Mouse (Mus musculus) T-helper 17 cell (primary cell): Measurements from ENCODE around the gene Camk2b.
"Not testable (repeated sequence)": the region's sequence is repeated elsewhere in the genome, so short reads cannot be mapped to it uniquely, and the experiment has no call there.

Source experiments
- in situ Hi-C, 2 experiments: fragments of 300-600 bp; cut with MboI, MseI; formaldehyde crosslinking; loops; 1 replicate in 1 of 2; 2 replicates in 1 of 2; pipeline ENCODE4 v1.15.1; 2025; ENCODE audit warnings: high pct_unique_total_duplicates in 2 of 2

The Camk2b gene

GRCm38 (mm10) chr11:6016797-6017395 lies 49.3 kb downstream of the Camk2b start:
- in situ Hi-C loops = no loop called here

- in situ Hi-C loops = no loop called here
Observed at GRCm38 (mm10) chr11:6016368-6016767, 49.8 kb downstream of the Camk2b start.

DNA sequence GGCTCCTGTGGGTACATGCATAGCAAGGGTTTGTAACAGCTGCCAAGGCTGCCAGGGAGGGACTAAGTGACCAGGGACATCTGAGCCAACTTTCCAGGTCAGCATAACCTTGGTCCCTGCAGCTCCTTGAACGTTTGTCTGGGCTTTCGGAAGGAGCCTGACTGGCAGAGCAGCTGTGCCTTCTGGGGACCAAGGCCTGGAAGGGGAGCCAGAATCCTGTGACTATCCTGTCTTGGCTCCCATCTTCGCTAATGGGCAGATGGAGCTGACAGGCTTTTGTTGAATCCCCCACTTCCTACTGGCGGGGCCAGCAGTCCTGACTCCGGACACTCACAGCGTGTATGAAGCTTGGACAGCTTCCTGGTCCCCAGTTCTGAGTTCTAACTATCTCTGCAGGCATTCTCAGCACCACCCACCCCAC lies 51.1 kb downstream of the Camk2b start:
- in situ Hi-C loops = no loop called here

- in situ Hi-C loops = no loop called here
Observed at GRCm38 (mm10) chr11:6013359-6013758, 52.8 kb downstream of the Camk2b start.

DNA sequence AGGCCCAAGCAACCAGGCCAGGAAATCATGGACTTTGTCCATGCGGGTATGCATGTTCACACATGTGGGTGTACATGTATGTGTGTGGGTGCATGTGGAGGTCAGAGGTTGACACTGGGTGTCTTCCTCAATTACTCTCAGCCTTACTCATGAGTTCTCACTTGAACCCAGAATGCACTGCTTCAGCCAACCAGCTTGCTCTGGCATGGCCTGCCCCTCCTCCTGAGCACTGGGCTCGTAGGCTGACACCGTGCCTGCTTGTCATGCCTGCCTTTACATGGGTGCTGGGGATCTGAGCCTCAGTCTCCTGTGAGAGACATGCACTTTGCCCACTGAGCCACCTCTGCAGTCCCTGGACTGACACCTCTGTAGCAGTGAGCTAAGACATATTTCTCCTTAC lies 54.3 kb downstream of the Camk2b start:
- in situ Hi-C loops = no loop called here

GRCm38 (mm10) chr11:6010751-6011482 lies 55.2 kb downstream of the Camk2b start:
- in situ Hi-C loops = not testable (repeated sequence)

- in situ Hi-C loops = not testable (repeated sequence)
Observed at GRCm38 (mm10) chr11:6007779-6008128, 58.4 kb downstream of the Camk2b start.

DNA sequence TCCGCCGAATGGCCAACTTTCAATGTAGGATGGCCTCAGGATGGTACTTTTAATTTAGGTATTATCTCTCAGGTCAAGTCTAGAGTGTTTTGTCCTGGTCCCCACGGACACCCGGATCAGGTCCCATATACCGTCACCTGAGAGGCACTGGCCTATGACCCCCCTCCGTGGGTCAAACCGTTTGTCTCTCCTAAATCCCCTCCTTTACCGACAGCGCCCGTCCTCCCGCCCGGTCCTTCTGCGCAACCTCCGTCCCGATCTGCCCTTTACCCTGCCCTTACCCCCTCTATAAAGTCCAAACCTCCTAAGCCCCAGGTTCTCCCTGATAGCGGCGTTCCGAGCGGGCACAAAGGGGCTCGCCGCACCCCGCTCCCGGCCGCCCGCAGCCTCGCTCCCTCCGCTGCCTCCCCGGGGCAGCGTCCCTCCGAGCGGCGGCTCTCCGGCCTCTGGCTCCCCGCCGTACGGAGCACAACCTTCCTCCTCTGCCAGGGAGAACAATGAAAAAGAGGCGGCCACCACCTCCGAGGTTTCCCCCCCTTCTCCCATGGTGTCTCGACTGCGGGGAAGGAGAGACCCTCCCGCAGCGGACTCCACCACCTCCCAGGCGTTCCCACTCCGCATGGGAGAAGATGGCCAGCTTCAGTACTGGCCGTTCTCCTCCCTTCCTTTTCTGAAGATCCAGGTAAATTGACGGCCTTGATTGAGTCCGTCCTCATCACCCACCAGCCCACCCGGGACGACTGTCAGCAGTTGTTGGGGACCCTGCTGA lies 59.0 kb downstream of the Camk2b start:
- in situ Hi-C loops = not testable (repeated sequence)

- in situ Hi-C loops = not testable (repeated sequence)
Observed at GRCm38 (mm10) chr11:6006351-6007009, 59.7 kb downstream of the Camk2b start.

DNA sequence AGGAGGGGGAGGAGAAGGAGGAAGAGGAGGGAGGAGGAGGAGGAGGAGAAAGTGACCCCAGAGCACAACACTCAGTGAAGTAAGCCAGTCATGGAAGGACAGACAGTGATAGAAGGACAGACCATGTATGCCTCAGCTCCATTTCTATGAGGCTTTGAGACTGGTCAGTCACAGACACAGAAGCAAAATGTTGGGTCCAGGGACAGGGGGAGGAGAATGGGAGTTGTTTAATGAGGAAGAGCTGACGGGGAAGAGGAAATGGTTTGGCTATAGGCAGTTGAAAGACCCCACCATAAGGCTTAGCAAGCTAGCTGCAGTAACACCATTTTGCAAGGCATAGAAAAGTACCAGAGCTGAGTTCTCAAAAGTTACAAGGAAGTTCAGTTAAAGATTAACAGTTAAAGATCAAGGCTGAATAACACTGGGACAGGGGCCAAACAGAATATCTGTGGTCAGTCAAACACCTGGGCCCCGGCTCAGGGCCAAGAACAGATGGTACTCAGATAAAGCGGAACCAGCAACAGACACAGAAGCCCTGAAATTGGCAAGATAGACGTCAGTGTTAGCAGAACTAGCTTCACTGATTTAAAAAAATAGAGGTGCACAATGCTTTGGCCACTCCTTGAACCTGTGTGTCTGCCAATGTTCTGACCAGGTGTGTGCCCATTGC lies 60.7 kb downstream of the Camk2b start:
- in situ Hi-C loops = not testable (repeated sequence)

- in situ Hi-C loops = no loop called here
Observed at GRCm38 (mm10) chr11:6003046-6003639, 63.0 kb downstream of the Camk2b start.

GRCm38 (mm10) chr11:6001981-6002649 lies 64.0 kb downstream of the Camk2b start:
- in situ Hi-C loops = no loop called here

DNA sequence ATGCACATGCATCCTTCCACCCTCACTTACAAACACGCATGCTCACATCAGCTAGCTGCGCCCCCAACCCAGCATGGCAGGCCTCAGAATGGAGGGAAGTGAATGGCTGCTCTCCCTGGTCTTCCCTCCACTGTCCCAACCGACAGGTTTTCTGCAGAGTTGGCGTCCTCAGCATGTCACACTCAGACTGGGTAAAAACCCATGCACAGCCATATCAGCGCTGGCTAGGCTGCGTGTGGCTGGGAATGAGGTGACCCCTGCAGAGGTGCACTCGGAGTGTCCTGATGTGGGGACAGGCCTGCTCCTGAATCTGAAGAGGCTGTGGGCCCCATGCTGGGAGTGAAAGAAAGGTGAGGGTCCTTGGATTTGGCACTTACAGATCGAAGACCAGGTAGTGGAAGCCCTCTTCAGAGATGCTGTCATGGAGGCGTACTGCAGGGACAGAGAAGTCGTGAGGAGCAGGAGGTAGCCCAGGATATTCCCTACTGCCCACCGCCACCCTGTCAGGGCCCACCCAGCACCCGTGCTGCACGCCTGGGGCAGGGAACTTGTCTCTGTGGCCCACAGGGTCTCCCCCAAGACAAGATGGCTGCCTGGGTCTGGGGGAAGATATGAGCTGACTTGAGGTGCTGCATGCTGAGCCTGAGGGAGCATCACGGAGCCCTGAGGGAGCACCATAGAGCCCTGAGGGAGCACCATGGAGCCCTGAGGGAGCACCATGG lies 65.0 kb downstream of the Camk2b start:
- in situ Hi-C loops = no loop called here

DNA sequence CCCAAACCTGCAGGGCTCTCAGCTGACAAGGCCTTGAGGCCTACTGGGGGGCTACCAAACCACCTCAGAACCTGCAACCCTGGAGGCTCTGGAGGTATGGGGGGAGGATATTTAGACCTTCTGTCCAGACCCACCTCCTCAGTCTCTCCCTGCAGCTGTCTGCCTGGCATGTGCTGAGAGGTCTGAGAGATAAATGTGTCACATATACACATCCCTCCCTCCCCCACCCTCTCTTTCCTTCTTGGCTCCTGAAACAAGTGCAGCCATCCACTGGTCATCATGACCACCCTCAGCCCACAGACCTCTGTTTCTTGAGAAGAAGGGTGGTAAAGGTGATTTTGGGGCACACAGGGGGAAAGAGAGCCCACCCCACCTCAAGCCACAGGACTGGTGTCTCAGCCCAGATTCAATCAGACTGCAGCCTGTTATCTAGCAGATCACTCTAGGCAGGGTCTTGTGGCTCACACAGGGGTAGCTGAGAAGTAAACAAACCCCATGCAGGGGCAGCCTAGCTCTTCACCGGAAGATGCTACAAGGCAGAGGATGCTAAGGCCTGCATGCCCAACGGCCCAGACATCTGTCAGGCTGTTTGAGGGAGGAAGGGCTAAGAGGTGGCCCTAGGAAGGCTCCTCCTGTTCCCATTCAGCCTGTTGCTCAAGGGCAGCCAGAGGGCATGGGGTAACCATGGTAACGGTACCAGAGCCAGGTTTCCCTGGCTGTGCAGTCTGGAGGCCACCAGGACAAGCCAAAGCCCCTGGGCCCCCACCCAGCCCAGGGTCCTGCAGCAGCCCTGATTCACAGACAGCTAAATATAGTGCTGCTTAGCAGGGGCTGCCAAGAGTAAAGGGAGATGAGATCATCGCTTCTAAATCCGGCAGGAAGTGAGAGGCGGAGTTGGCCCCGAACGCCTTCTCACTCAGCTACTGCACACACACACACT lies 66.1 kb downstream of the Camk2b start:
- in situ Hi-C loops = no loop called here

GRCm38 (mm10) chr11:5998472-5998871 lies 67.7 kb downstream of the Camk2b start:
- in situ Hi-C loops = no loop called here

- in situ Hi-C loops = no loop called here
Observed at GRCm38 (mm10) chr11:5995989-5996388, 70.2 kb downstream of the Camk2b start.

GRCm38 (mm10) chr11:5994880-5995279 lies 71.3 kb downstream of the Camk2b start:
- in situ Hi-C loops = loop anchor here (5.0 kb wide), 2 partner anchors 32 to 197 kb away; no protein-coding TSS in a partner anchor

DNA sequence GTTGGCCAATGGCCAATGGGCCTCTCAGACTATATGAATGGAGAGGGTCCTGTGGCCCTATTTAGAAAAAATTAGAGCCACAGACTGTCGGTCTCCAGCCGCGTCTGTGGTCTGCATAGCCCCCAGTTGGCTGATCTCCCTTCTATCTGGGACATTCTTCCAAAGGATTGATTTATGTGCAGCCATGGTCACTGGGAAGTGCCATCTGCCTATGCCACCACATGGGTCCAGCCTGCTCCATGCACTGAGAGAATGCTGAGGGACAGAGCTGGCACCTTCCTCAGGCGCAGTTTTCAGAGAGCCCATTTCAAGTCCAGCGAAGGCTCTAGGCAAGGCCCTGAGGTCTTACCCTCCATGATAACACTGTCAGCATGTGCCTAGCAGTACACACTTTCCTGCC lies 72.0 kb downstream of the Camk2b start:
- in situ Hi-C loops = loop anchor here (5.0 kb wide), 2 partner anchors 33 to 198 kb away; no protein-coding TSS in a partner anchor

DNA sequence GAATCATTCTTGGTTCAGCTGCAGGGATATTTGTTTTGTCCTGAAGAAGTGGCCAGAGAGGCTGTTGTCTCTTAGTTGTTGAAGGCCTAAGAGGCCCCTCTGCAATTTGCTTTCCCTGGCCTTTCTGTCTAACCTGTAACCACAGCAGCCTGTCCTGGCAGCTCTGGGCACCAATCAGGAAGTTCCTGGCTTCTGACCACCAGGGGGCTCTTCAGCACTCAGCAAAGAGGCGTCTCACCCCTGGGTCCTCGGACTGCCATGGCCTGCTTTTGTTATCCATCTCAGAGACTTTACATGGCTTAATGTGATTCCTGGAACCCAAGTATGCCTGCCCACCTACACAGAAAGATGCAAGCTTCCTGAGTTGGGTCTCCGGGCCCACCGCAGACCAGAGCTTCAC lies 75.3 kb downstream of the Camk2b start:
- in situ Hi-C loops = loop anchor here (5.0 kb wide), 2 partner anchors 36 to 201 kb away; no protein-coding TSS in a partner anchor
